Mouse (Mus musculus): ENCODE data around the gene Sema3e. TPM values are rescaled to one million over a fixed set of nuclear protein-coding genes. Genes with fewer than 3 reads are reported as not detected.
A peak's percentile ranks its signal among the peaks of the same experiment; 100 is the strongest.

Gene Sema3e
- 1.1 TPM in 2 replicates for polyA plus RNA-seq (2012; rRNA removed)

DNA sequence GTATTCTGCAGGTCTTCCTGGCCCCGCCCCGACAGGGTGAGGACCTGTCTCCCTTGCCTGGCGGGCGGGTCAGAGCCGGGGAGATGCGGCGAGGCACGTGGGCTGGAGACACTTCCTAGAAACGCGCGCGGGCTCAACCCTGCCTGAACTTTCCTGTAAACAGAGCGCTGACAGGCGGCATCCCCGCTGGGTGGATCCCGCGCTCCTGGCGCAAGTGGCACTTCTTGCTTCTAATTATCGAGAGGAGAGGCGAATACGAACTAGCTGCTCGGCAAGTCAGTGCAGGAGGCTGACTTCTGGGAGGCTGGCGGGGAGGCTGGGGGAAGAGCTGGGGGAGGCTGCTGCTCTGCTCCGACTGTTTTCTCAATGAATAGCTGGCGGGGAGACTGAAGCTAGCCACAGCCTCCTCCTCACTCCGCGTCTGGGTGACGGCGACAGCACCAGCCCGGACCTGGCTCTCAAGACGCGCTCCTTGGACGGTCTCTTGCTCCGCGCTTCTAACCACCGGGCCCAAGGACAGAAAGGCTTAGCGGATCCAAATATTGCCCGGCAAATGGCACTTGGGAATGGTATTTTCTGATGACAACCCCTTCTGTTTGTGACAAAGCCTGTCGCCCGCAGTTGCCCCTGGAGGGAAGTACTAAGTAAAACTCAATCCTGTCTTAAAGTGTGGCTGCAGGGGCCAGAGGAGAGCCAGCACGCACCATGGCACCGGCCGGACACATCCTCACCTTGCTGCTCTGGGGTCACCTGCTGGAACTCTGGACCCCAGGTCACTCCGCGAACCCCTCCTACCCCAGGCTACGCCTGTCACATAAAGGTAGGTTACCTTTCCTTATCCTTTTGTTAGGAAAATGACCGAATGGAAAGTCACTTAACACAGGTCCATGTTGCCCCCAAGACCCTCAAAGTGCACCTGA, at the start of gene Sema3e:
Sema3e (plus strand) TSS at position 72 of the 920 bp plus-strand sequence.
- H3K4me3 ChIP-seq (ENCODE audit: insufficient read depth, low read depth, low read length) = no peak within 1 kb of the TSS; the same call in 1 of the 2 replicates
- peak; percentile 14 for DNase-seq
- WGBS = 2% methylated on average over 47 of the region's 47 CpGs
- no peak within 1 kb of the TSS for H3K27ac ChIP-seq (ENCODE audit: insufficient read depth, low read depth, low read length)
- H3K27me3 ChIP-seq (replicated peaks; ENCODE audit: control insufficient read depth, insufficient read depth, low read length) = no peaks in the 10 kb centered on the region; the same call in 1 of the 2 replicates
- H3K4me1 ChIP-seq (ENCODE audit: control insufficient read depth, insufficient read depth, low read length) = no peaks in the 10 kb centered on the region
- no peak for TF ChIP-seq CTCF (conservative IDR thresholded peaks at IDR 0.05; ENCODE audit: insufficient read depth, insufficient read length, low read depth, low read length)
- TF ChIP-seq POLR2A (IDR thresholded peaks at IDR 0.05; ENCODE audit: low read depth, low read length) = no peak
- no peaks in the 10 kb centered on the region for H3K36me3 ChIP-seq (ENCODE audit: control insufficient read depth, insufficient read depth, low read length)

DNA sequence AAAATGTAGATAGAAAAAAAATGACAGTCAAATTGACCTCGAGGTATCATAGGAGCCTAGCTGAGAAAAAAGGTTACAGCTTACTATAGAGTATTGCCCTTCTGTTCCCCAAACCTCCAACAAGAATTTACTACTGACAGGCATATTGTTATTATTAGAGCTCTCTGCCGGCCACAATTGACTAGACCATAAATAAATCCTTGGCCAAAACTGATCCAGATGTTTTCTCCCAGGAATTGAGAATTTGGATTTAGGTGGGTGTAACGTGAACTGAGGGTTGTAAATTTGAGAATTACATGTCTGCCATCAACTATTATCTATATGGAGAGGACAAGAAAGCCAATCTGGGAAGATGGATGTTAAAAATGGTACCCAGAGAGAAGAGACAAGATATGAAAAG, 47.5 kb upstream of the Sema3e start:
- no peaks in the 10 kb centered on the region for H3K27me3 ChIP-seq (replicated peaks; ENCODE audit: control insufficient read depth, insufficient read depth, low read length)
- 25% methylated on average over 3 of the region's 3 CpGs for WGBS
- H3K27ac ChIP-seq (ENCODE audit: insufficient read depth, low read depth, low read length) = no peak overlapping the region
- no peaks in the 10 kb centered on the region for H3K4me1 ChIP-seq (ENCODE audit: control insufficient read depth, insufficient read depth, low read length)
- TF ChIP-seq POLR2A (IDR thresholded peaks at IDR 0.05; ENCODE audit: low read depth, low read length) (no peak), CTCF (conservative IDR thresholded peaks at IDR 0.05; ENCODE audit: insufficient read depth, insufficient read length, low read depth, low read length) (no peak)
- H3K4me3 ChIP-seq (ENCODE audit: insufficient read depth, low read depth, low read length) = no peak overlapping the region
- no peak for DNase-seq
- H3K36me3 ChIP-seq (ENCODE audit: control insufficient read depth, insufficient read depth, low read length) = no peaks in the 10 kb centered on the region

DNA sequence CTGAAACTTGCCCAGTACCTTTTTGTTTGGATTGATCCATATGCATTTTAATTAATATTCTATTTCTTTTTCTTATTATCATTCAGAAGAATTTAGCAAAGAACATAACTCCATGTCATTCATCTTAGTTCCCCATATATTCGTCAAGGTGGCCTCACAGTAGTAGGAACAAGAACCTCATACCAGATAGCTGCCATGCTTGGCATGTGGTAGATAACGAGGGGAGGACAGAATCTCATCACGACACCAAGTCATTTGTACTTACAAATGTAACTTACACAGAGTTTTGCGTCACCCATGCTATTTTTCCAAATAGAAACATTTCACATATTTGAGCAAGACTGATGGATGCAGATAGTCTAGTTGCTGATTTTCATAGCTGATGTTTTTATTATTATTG, 45.9 kb upstream of the Sema3e start:
- TF ChIP-seq CTCF (conservative IDR thresholded peaks at IDR 0.05; ENCODE audit: insufficient read depth, insufficient read length, low read depth, low read length) (no peak), POLR2A (IDR thresholded peaks at IDR 0.05; ENCODE audit: low read depth, low read length) (no peak)

DNA sequence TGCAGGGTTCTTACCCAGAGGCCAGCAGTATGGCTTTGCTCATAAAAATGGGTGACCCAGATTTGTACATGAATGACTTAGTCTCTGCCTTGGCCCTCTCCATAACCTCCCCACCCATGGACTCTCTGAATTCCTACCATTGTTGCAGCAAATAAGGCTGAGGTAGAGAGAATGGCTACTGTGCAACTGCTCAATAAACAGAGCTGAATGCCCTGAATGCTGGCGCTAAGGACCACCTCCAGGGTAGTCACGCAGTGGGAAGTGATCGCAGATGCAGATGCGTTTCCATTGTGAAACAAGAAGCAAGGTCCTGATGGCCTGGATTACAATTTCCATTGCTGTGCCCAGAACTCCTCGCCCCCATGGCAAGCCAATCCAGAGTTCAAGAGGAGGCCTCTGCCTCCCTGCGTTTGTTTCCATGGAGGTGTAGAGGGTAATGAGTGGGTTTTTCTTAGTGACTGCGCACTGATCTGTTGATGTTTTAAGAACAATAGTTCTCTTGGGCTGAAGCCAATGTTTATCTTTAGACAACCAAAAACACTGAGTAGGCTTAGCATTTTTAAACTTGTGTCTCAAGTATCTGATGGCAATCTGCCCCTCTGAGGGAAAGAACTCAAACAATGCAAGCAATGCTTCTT, 42.5 kb upstream of the Sema3e start:
- no peaks in the 10 kb centered on the region for H3K27me3 ChIP-seq (replicated peaks; ENCODE audit: control insufficient read depth, insufficient read depth, low read length)
- DNase-seq = no peak
- H3K4me3 ChIP-seq (ENCODE audit: insufficient read depth, low read depth, low read length) = no peak overlapping the region
- WGBS = 58% methylated on average over 7 of the region's 7 CpGs
- no peaks in the 10 kb centered on the region for H3K4me1 ChIP-seq (ENCODE audit: control insufficient read depth, insufficient read depth, low read length)
- no peak for TF ChIP-seq CTCF (conservative IDR thresholded peaks at IDR 0.05; ENCODE audit: insufficient read depth, insufficient read length, low read depth, low read length)
- H3K36me3 ChIP-seq (ENCODE audit: control insufficient read depth, insufficient read depth, low read length) = no peaks in the 10 kb centered on the region
- no peak overlapping the region for H3K27ac ChIP-seq (ENCODE audit: insufficient read depth, low read depth, low read length)

More for the DNA sequence above, 45.9 kb upstream of the Sema3e start:
- WGBS = 88% methylated on average over 4 of the region's 4 CpGs
- Histone ChIP-seq H3K27me3 (replicated peaks; ENCODE audit: control insufficient read depth, insufficient read depth, low read length) (no peaks in the 10 kb centered on the region), H3K36me3 (ENCODE audit: control insufficient read depth, insufficient read depth, low read length) (no peaks in the 10 kb centered on the region), H3K27ac (ENCODE audit: insufficient read depth, low read depth, low read length) (no peak overlapping the region), H3K4me3 (ENCODE audit: insufficient read depth, low read depth, low read length) (no peak overlapping the region), H3K4me1 (ENCODE audit: control insufficient read depth, insufficient read depth, low read length) (no peaks in the 10 kb centered on the region)
- DNase-seq = no peak

DNA sequence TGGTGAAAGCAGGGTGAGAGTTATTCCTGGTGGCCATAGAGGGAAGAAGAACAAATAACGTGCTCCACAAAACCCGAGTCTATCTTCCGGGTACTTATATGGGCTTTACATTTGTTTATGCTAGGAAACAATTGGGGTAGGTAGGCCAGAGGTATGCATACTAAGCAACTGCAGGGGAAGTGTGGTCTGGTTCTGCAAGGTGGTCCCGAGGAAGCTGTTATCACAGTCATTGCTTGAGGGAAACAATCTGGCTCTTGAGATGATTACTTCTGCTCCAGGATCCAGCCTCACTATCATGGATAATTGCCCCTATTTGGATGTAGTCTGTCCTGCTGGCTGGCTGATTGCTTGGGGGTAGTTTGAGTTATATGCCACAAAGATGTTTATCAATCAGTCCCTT, 41.5 kb upstream of the Sema3e start:
- H3K27me3 ChIP-seq (replicated peaks; ENCODE audit: control insufficient read depth, insufficient read depth, low read length) = no peaks in the 10 kb centered on the region
- H3K4me1 ChIP-seq (ENCODE audit: control insufficient read depth, insufficient read depth, low read length) = no peaks in the 10 kb centered on the region
- no peak for DNase-seq
- H3K4me3 ChIP-seq (ENCODE audit: insufficient read depth, low read depth, low read length) = no peak overlapping the region
- no peak overlapping the region for H3K27ac ChIP-seq (ENCODE audit: insufficient read depth, low read depth, low read length)
- WGBS = 71% methylated on average over 4 of the region's 4 CpGs
- no peaks in the 10 kb centered on the region for H3K36me3 ChIP-seq (ENCODE audit: control insufficient read depth, insufficient read depth, low read length)
- TF ChIP-seq POLR2A (IDR thresholded peaks at IDR 0.05; ENCODE audit: low read depth, low read length) = no peak
- no peak for TF ChIP-seq CTCF (conservative IDR thresholded peaks at IDR 0.05; ENCODE audit: insufficient read depth, insufficient read length, low read depth, low read length)

DNA sequence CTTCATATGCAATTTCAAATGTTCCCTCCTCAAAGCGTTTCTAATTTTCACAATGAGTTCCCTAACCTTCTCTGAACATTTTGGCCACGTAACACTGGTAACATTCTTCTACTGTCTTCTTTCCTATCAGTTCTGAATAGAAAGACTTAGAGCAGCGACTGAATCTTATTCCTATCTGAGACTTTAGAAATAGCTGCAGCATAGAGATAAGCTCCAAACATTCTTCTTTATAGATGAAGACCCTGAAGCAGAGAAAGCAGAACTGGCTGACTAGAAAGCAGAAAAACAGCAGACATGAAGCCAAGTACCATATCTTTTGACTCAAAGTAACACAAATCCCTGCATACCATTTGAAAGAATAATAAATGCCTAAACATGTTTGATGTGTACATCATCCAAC, 39.4 kb upstream of the Sema3e start:
- no peaks in the 10 kb centered on the region for H3K36me3 ChIP-seq (ENCODE audit: control insufficient read depth, insufficient read depth, low read length)
- no peaks in the 10 kb centered on the region for H3K4me1 ChIP-seq (ENCODE audit: control insufficient read depth, insufficient read depth, low read length)
- no peak for DNase-seq
- H3K27me3 ChIP-seq (replicated peaks; ENCODE audit: control insufficient read depth, insufficient read depth, low read length) = no peaks in the 10 kb centered on the region
- 87% methylated on average over 3 of the region's 3 CpGs for WGBS
- H3K27ac ChIP-seq (ENCODE audit: insufficient read depth, low read depth, low read length) = no peak overlapping the region
- TF ChIP-seq POLR2A (IDR thresholded peaks at IDR 0.05; ENCODE audit: low read depth, low read length) (no peak), CTCF (conservative IDR thresholded peaks at IDR 0.05; ENCODE audit: insufficient read depth, insufficient read length, low read depth, low read length) (no peak)
- no peak overlapping the region for H3K4me3 ChIP-seq (ENCODE audit: insufficient read depth, low read depth, low read length)

DNA sequence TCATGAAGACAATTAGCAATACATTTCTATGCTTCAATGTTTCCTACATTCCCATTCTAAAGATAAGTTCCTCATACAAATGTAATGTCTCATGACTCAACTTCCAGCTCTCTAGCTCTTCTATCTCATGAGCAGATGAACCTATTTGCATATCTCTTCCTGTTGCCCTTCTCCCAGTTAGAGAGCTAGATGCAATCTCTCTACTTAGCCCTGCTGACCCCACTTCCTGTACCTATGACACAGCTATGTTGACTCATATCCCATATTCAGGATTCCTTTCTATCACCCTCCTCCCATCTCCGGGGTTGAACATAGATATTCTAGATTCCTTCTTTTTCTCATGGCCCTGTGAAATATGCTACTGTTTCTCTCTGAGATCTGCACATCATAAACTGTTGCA, 38.0 kb upstream of the Sema3e start:
- no peak for DNase-seq
- WGBS = 41% methylated on average over 1 of the region's 1 CpGs
- Histone ChIP-seq H3K36me3 (ENCODE audit: control insufficient read depth, insufficient read depth, low read length) (no peaks in the 10 kb centered on the region), H3K4me3 (ENCODE audit: insufficient read depth, low read depth, low read length) (no peak overlapping the region), H3K4me1 (ENCODE audit: control insufficient read depth, insufficient read depth, low read length) (no peaks in the 10 kb centered on the region), H3K27me3 (replicated peaks; ENCODE audit: control insufficient read depth, insufficient read depth, low read length) (no peaks in the 10 kb centered on the region), H3K27ac (ENCODE audit: insufficient read depth, low read depth, low read length) (no peak overlapping the region)
- TF ChIP-seq POLR2A (IDR thresholded peaks at IDR 0.05; ENCODE audit: low read depth, low read length) (no peak), CTCF (conservative IDR thresholded peaks at IDR 0.05; ENCODE audit: insufficient read depth, insufficient read length, low read depth, low read length) (no peak)

Data from kidney, adult 2 months (tissue).